Mouse (Mus musculus) urinary bladder, postnatal 14 days (tissue): ENCODE results near the gene S1pr5.
"Not testable (repeated sequence)": the region's sequence is repeated elsewhere in the genome, so short reads cannot be mapped to it uniquely, and the experiment has no call there.

ENCODE experiments used
- DNase-seq: peaks from one replicate; pipeline ENCODE4 v3.0.0; 2021; ENCODE audit warnings: low spot score

Gene S1pr5

GRCm38 (mm10) chr9:21237368-21238003 lies 10.8 kb downstream of the S1pr5 start:
- DNase-seq, result no peak

DNA sequence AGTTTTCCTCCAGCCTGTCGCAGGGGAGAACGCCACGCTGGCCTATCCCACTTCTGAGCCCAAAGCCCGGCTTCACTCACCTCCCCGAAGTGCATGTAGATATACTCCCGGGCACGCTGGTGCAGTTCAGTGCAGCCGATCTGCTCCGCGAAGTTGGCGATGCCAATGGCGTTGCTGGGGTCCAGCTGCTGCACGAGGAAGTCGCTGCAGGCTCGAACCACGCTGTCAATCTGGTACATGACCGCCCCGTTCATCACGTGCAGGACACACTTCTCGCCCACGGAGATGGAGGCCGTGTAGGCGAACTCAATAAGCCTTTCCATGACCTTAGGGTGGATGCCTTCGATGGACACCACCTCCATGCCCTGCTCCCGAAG lies 11.3 kb downstream of the S1pr5 start:
- no peak for DNase-seq

- DNase-seq, result no peak
Observed at GRCm38 (mm10) chr9:21235341-21235740, 12.9 kb downstream of the S1pr5 start.

GRCm38 (mm10) chr9:21233805-21234204 lies 14.4 kb downstream of the S1pr5 start:
- no peak for DNase-seq

GRCm38 (mm10) chr9:21233366-21233765 lies 14.9 kb downstream of the S1pr5 start:
- no peak for DNase-seq

DNA sequence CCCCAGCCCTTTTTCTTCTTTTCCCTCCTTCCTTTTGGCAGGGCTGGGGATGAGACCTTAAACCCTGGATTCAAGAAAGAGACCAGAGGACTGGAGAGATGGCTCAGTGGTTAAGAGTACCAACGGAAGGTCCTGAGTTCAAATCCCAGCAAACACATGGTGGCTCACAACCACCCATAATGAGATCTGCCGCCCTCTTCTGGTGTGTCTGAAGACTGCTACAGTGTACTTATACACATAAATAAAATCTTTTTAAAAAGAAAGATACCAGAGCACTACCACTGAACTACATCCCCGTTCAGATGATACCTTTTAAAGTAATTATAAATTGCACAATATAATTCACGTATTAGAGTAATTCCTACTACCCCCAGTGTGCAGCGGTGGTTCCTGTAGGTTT lies 15.4 kb downstream of the S1pr5 start:
- no peak for DNase-seq

GRCm38 (mm10) chr9:21231551-21231950 lies 16.7 kb downstream of the S1pr5 start:
- DNase-seq, result no peak

GRCm38 (mm10) chr9:21227342-21227741 lies 20.9 kb downstream of the S1pr5 start:
- no peak for DNase-seq

DNA sequence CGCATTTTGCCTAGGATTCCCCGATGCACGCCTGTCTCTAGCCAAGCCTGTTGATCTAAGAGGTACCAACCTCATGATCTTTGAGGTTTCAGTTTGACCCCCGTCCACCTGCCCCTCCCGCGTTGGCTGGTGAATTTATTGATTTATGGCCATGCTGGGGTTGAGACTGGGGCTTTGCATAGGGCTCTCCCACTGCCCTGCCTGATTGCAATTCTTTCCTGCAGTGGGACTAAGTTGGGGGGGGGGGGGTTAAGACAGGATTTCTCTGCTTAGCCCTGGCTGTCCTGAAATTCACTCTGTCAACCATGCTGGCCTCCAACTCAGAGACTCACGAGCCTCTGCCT lies 22.9 kb downstream of the S1pr5 start:
- DNase-seq, result no peak

DNA sequence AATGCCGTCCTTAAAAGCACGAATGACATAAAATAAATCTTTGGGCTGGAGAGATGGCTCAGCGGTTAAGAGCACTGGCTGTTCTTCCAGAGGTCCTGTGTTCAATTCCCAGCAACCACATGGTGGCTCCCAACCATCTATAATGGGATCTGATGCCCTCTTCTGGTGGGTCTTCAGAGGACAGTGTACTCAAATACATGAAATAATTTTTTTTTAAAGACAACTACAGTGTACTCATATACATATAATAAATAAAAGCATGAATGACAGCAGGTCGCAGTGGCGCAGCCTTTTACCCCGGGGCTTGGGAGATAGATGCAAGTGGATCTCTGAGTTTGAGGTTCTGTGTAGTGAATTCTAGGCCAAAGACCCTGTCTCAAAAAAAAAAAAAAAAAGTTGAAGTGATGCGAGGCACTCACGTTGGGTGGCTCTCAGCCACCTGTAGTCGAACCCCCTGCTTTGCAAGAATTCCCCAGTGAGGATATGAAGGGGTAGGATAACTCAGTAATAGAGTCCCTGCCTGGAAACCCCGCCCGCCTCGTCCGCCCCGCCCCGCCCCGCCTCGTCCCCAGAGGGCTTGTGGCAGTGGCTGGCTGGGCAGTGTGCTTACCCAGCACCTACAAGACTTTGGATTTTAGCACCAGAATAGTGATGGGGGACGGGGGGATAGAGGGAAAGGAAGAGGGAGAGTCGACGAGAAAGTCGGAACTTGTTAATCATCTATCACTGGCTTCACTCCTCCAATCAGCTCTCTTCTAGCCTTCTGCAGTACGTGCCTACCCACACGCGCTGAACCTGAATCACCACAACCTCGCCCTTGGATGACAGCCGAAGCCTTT lies 23.4 kb downstream of the S1pr5 start:
- DNase-seq, result peak; percentile 70

DNA sequence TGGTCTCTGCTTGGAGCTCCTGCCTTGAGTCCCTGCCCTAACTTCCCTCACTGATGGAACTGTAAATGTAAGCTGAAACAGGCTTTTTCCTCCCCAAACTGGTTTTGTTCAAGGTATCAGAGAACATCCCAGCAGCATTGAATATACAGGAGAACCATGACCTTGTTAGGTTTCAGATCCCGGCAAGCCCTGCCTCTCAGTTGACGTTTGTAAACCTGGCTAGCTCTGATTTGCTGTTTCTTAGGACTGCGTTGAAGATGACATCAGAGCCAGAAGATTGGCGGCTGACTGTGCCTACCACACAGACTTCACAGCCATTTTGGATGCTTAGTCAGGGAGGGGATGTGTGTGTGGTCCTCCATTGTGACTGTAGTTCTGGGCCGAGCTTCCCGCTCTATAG lies 24.3 kb downstream of the S1pr5 start:
- DNase-seq, result no peak

GRCm38 (mm10) chr9:21223490-21223889 lies 24.8 kb downstream of the S1pr5 start:
- not testable (repeated sequence) for DNase-seq

DNA sequence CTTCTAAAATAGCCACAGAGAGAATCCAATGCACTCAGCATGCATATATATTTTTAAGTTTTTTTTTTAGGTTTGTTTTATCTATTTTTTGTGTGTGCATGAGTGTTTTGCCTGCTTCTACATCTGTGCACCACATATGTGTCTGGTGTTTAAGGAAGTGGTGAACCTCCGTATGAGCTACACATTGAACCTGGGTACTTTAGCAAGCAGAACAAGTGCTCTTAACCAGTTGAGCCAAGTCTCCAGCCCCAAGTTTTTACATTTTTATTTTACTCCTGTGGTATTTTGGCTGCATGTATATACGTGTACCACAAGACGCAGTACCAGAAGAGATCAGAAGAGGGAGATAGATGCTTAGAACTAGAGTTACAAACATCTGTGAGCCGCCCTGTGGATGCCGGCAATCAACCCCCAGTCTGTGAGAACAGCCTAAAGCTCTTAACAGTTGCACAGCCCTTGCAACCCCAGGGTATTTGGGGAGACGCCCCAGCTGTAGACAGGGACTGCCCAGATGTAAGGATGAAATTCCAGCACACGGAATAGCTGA lies 26.8 kb downstream of the S1pr5 start:
- no peak for DNase-seq

- DNase-seq, result peak; percentile 94
Observed at GRCm38 (mm10) chr9:21220490-21221382, 27.5 kb downstream of the S1pr5 start.

DNA sequence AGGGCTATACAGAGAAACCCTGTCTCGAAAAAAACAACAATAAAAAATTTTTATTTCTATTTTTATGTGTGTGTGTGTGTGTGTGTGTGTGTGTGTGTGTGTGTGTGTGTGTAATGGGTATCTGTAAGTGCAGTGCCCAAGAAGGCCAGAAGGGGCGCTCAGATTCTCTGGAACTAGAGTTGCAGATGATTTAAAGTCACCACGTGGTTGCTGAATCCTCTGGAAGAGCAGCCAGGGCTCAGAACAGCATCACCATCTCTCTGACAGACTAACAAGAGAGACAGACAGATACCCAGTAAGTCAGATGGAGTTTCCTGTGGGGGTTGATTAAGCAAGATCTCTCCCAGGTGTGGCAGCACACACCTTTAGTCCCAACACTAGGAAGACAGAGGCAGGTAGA lies 28.4 kb downstream of the S1pr5 start:
- DNase-seq, result no peak

DNA sequence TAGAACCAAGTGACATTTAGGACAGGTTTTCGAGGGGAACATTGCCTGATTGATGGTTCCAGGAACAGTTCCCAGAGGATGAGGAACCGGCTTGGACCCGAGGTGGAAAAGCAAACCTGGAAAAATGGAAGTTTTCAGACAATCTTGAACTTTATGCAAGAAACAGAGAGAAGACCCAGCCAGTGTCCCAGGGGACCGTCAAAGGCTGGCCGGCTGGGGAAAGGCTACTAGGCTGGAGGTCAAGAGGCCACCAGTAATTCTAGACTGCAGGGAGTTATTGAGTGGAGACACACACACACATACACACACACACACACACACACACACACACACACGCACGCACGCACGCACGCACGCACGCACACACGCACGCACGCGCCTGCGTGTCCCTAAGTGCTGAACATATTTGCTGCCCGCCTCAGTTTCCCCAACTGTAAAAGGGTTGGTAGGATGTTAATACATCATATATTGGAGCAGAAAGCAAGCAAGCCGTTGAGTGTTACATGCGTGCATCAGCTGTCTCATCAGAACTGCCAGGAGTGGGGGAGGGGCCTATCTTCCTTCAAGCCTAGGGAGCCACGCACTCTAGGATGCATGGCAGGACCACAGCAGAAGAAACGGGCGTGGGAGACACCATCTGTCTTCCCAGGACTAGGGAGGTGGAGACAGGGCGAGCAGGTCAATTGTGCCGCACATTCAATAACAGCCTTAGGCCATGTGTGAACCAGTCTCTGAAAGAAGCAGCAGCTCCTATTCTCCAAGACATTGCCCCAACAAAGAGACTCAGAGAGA lies 32.0 kb downstream of the S1pr5 start:
- no peak for DNase-seq

GRCm38 (mm10) chr9:21213617-21214190 lies 34.5 kb downstream of the S1pr5 start:
- no peak for DNase-seq

DNA sequence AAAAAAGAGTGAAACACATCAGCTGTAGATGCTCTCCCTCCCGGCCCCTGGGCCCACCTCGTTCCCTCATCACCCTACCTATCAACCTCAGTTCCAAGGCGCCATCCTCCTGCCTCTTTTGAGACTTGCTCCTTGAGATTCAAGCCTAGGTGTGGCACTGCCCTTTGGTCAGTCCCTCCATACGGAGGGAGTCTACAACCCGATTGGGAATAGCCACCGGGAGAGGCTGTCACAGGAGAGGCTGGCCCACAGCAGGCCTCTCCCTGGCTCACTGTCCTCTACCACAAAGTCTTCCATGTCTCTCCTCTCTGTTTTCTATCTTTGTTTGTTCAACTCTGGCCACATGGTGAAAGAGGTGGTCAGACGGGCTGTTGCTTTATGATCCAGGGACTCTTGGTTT lies 36.6 kb downstream of the S1pr5 start:
- no peak for DNase-seq

- no peak for DNase-seq
Observed at GRCm38 (mm10) chr9:21210821-21211220, 37.4 kb downstream of the S1pr5 start.

DNA sequence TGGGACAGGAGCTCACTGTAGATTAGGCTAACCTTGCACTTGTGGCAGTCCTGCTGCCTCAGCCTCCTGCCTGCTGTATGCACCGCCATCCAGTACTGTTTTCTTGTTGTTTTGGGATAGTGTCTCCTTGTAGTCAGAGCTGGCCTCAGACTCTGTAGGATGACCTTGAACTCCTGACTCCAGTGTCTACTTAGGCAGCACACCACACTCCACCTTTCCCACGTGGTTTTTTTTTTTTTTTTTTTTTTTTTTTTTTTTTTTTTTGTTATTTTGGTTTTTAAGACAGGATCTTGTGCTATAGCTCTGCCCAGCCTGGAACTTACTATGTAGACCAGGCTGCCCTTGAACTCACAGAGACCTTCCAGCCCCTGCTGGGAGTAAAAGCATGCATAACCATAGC lies 39.6 kb downstream of the S1pr5 start:
- no peak for DNase-seq

GRCm38 (mm10) chr9:21206848-21207247 lies 41.4 kb downstream of the S1pr5 start:
- no peak for DNase-seq
